Mouse (Mus musculus): ENCODE measurements around the gene Acsl5. TPM values are rescaled to one million over a fixed set of nuclear protein-coding genes. Genes with fewer than 3 reads are reported as not detected.

The Acsl5 gene
- polyA plus RNA-seq, 1 experiment from 2014 or later, result 63.2 TPM

GRCm38 (mm10) chr19:55297961-55298360 lies 46.2 kb downstream of the Acsl5 start:
- H3K4me3 ChIP-seq (ENCODE audit: low read depth, low read length), result no peak overlapping the region
- H3K9me3 ChIP-seq (ENCODE audit: control insufficient read depth, low read length), result no peaks in the 10 kb centered on the region
- H3K27ac ChIP-seq (replicated peaks), result no peak overlapping the region
- H3K36me3 ChIP-seq (ENCODE audit: control insufficient read depth, insufficient read depth, low read length), result peaks cover 18% of the 10 kb centered on the region
- H3K9ac ChIP-seq (ENCODE audit: low read length), result no peak overlapping the region
- no peak for DNase-seq (ENCODE audit: low spot score)
- H3K27me3 ChIP-seq (ENCODE audit: control insufficient read depth, insufficient read depth, low read length), result no peaks in the 10 kb centered on the region
- no peak for ATAC-seq (ENCODE audit: low FRiP score, low TSS enrichment)
- no peaks in the 10 kb centered on the region for H3K4me1 ChIP-seq (replicated peaks; ENCODE audit: control insufficient read depth, insufficient read depth)
- TF ChIP-seq CTCF (IDR thresholded peaks at IDR 0.05; ENCODE audit: low read depth), result no peak
- no peak for TF ChIP-seq EP300 (optimal IDR thresholded peaks at IDR 0.05)
- WGBS, result 50% methylated on average over 5 of the region's 5 CpGs
- no peak overlapping the region for H3K4me2 ChIP-seq (replicated peaks; ENCODE audit: low read depth)

DNA sequence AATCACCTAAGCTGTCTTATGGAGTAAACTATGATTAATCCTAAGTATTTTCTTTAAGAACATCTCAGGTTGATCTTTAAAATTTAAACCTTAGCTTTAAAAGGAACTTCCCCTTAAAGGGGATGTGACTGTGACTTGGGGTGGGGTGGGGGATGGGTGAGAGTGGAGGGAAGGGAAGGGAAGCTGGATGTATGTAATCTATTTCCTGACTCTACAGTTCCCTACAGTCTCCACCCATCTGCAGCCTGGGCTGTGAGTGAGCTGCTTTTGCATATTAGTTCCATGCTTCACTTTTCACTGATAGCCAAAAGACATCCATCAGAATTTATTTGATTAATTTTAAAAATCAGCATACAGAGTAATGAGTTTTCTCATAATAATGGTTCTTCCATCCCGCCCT lies 47.6 kb downstream of the Acsl5 start:
- Histone ChIP-seq H3K4me2 (replicated peaks; ENCODE audit: low read depth) (no peak overlapping the region), H3K36me3 (ENCODE audit: control insufficient read depth, insufficient read depth, low read length) (peaks cover 20% of the 10 kb centered on the region), H3K27me3 (ENCODE audit: control insufficient read depth, insufficient read depth, low read length) (no peaks in the 10 kb centered on the region), H3K27ac (replicated peaks) (no peak overlapping the region), H3K9me3 (ENCODE audit: control insufficient read depth, low read length) (no peaks in the 10 kb centered on the region), H3K4me3 (ENCODE audit: low read depth, low read length) (no peak overlapping the region), H3K4me1 (replicated peaks; ENCODE audit: control insufficient read depth, insufficient read depth) (no peaks in the 10 kb centered on the region), H3K9ac (ENCODE audit: low read length) (no peak overlapping the region)
- DNase-seq (ENCODE audit: low spot score), result no peak
- WGBS, result 92% methylated on average over 1 of the region's 1 CpGs
- TF ChIP-seq EP300 (optimal IDR thresholded peaks at IDR 0.05), result no peak
- no peak for TF ChIP-seq CTCF (IDR thresholded peaks at IDR 0.05; ENCODE audit: low read depth)
- ATAC-seq (ENCODE audit: low FRiP score, low TSS enrichment), result no peak

DNA sequence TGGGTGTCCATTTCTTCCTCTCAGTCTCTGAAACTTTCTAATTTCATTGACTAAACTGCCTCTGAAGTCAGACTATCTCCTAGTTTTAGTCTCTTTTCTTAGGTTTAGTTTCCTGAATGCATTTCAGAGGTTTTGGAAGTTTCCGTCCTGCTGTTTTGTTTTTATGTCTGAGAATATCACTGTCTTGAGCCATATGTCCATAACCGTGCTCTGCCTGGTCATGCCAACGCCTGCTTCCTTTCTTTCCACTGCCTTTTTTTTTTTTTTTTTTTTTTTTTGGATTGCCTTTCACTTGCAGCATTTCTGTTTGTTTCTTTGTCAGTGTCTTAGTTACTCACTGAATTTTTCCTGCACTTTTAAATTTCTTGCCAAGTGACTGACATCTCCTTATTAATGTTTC lies 48.8 kb downstream of the Acsl5 start:
- Histone ChIP-seq H3K36me3 (ENCODE audit: control insufficient read depth, insufficient read depth, low read length) (peaks cover 13% of the 10 kb centered on the region), H3K27me3 (ENCODE audit: control insufficient read depth, insufficient read depth, low read length) (no peaks in the 10 kb centered on the region), H3K9ac (ENCODE audit: low read length) (no peak overlapping the region), H3K4me1 (replicated peaks; ENCODE audit: control insufficient read depth, insufficient read depth) (no peaks in the 10 kb centered on the region), H3K4me3 (ENCODE audit: low read depth, low read length) (no peak overlapping the region), H3K4me2 (replicated peaks; ENCODE audit: low read depth) (no peak overlapping the region), H3K27ac (replicated peaks) (no peak overlapping the region), H3K9me3 (ENCODE audit: control insufficient read depth, low read length) (no peaks in the 10 kb centered on the region)
- ATAC-seq (ENCODE audit: low FRiP score, low TSS enrichment) (no peak), DNase-seq (ENCODE audit: low spot score) (no peak)
- TF ChIP-seq EP300 (optimal IDR thresholded peaks at IDR 0.05) (no peak), CTCF (IDR thresholded peaks at IDR 0.05; ENCODE audit: low read depth) (no peak)
- 69% methylated on average over 3 of the region's 3 CpGs for WGBS

GRCm38 (mm10) chr19:55305024-55305423 lies 53.3 kb downstream of the Acsl5 start:
- Histone ChIP-seq H3K4me3 (ENCODE audit: low read depth, low read length) (no peak overlapping the region), H3K9me3 (ENCODE audit: control insufficient read depth, low read length) (no peaks in the 10 kb centered on the region), H3K4me2 (replicated peaks; ENCODE audit: low read depth) (no peak overlapping the region), H3K4me1 (replicated peaks; ENCODE audit: control insufficient read depth, insufficient read depth) (no peaks in the 10 kb centered on the region), H3K36me3 (ENCODE audit: control insufficient read depth, insufficient read depth, low read length) (peaks cover 11% of the 10 kb centered on the region; the same call in 1 of the 2 replicates), H3K27ac (replicated peaks) (no peak overlapping the region), H3K27me3 (ENCODE audit: control insufficient read depth, insufficient read depth, low read length) (no peaks in the 10 kb centered on the region), H3K9ac (ENCODE audit: low read length) (no peak overlapping the region)
- no peak for TF ChIP-seq EP300 (optimal IDR thresholded peaks at IDR 0.05)
- peak; percentile 70 for TF ChIP-seq CTCF (IDR thresholded peaks at IDR 0.05; ENCODE audit: low read depth)
- ATAC-seq (ENCODE audit: low FRiP score, low TSS enrichment) (no peak), DNase-seq (ENCODE audit: low spot score) (no peak)

GRCm38 (mm10) chr19:55311874-55312273 lies 60.1 kb downstream of the Acsl5 start:
- no peak for TF ChIP-seq EP300 (optimal IDR thresholded peaks at IDR 0.05)
- no peak for TF ChIP-seq CTCF (IDR thresholded peaks at IDR 0.05; ENCODE audit: low read depth)
- H3K27ac ChIP-seq (replicated peaks), result no peak overlapping the region
- H3K4me1 ChIP-seq (replicated peaks; ENCODE audit: control insufficient read depth, insufficient read depth), result no peaks in the 10 kb centered on the region
- H3K4me3 ChIP-seq (ENCODE audit: low read depth, low read length), result no peak overlapping the region
- H3K4me2 ChIP-seq (replicated peaks; ENCODE audit: low read depth), result no peak overlapping the region
- 88% methylated on average over 8 of the region's 8 CpGs for WGBS
- no peak for ATAC-seq (ENCODE audit: low FRiP score, low TSS enrichment)
- H3K9me3 ChIP-seq (ENCODE audit: control insufficient read depth, low read length), result no peaks in the 10 kb centered on the region
- H3K27me3 ChIP-seq (ENCODE audit: control insufficient read depth, insufficient read depth, low read length), result no peaks in the 10 kb centered on the region
- peaks cover 9% of the 10 kb centered on the region for H3K36me3 ChIP-seq (ENCODE audit: control insufficient read depth, insufficient read depth, low read length)
- no peak overlapping the region for H3K9ac ChIP-seq (ENCODE audit: low read length)
- DNase-seq (ENCODE audit: low spot score), result no peak

DNA sequence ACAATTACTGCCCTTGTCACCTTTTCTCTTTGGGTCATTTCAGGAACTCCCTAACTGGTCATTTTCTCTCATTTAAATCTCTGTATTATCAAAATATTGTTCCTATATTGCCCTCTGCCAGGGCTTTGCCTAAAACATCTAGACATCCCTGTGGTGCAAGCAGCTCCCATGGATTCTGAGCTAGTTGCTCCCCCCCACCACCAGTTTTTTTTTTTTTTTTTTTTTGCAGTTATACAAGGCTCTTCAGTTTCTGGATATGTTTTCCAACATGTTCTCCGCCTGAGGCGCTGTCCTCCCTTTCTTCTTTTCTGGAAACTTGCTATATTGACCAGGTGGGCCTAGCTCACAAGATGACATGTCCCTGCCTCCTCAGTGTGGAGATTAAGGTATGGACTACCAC lies 61.9 kb downstream of the Acsl5 start:
- no peak overlapping the region for H3K27ac ChIP-seq (replicated peaks)
- H3K4me3 ChIP-seq (ENCODE audit: low read depth, low read length), result no peak overlapping the region
- 83% methylated on average over 2 of the region's 2 CpGs for WGBS
- ATAC-seq (ENCODE audit: low FRiP score, low TSS enrichment) (no peak), DNase-seq (ENCODE audit: low spot score) (no peak)
- H3K9me3 ChIP-seq (ENCODE audit: control insufficient read depth, low read length), result no peaks in the 10 kb centered on the region
- no peaks in the 10 kb centered on the region; the same call in 1 of the 2 replicates for H3K4me1 ChIP-seq (replicated peaks; ENCODE audit: control insufficient read depth, insufficient read depth)
- no peak overlapping the region for H3K9ac ChIP-seq (ENCODE audit: low read length)
- TF ChIP-seq EP300 (optimal IDR thresholded peaks at IDR 0.05), result no peak
- TF ChIP-seq CTCF (IDR thresholded peaks at IDR 0.05; ENCODE audit: low read depth), result no peak
- no peak overlapping the region for H3K4me2 ChIP-seq (replicated peaks; ENCODE audit: low read depth)
- no peaks in the 10 kb centered on the region for H3K27me3 ChIP-seq (ENCODE audit: control insufficient read depth, insufficient read depth, low read length)
- H3K36me3 ChIP-seq (ENCODE audit: control insufficient read depth, insufficient read depth, low read length), result peaks cover 9% of the 10 kb centered on the region
